Mouse (Mus musculus): ENCODE data around the gene Cers6. TPM values are rescaled to one million over a fixed set of nuclear protein-coding genes. Genes with fewer than 3 reads are reported as not detected.

Cers6 gene
- polyA plus RNA-seq, 1 experiment = 23.8 TPM

GRCm38 (mm10) chr2:68885766-68886496 lies 24.7 kb downstream of the Cers6 start:
- Histone ChIP-seq H3K4me3 (replicated peaks; ENCODE audit: control insufficient read depth, low read depth, low read length) (no peak overlapping the region), H3K4me1 (ENCODE audit: control insufficient read depth, insufficient read depth, low read length) (no peaks in the 10 kb centered on the region; the same call in 1 of the 2 replicates), H3K27ac (ENCODE audit: control insufficient read depth, insufficient read depth, low read depth, low read length, poor library complexity) (no peak overlapping the region)
- 67% methylated on average over 4 of the region's 4 CpGs for WGBS
- TF ChIP-seq POLR2A (IDR thresholded peaks at IDR 0.05; ENCODE audit: borderline replicate concordance, control insufficient read depth, low read depth, low read length) = no peak
- TF ChIP-seq CTCF (IDR thresholded peaks at IDR 0.05; ENCODE audit: control insufficient read depth, insufficient read depth, low read length) = no peak

GRCm38 (mm10) chr2:68886661-68887060 lies 25.4 kb downstream of the Cers6 start:
- no peaks in the 10 kb centered on the region; the same call in 1 of the 2 replicates for H3K4me1 ChIP-seq (ENCODE audit: control insufficient read depth, insufficient read depth, low read length)
- WGBS = 70% methylated on average over 4 of the region's 4 CpGs
- TF ChIP-seq CTCF (IDR thresholded peaks at IDR 0.05; ENCODE audit: control insufficient read depth, insufficient read depth, low read length) (no peak), POLR2A (IDR thresholded peaks at IDR 0.05; ENCODE audit: borderline replicate concordance, control insufficient read depth, low read depth, low read length) (no peak)
- no peak overlapping the region for H3K4me3 ChIP-seq (replicated peaks; ENCODE audit: control insufficient read depth, low read depth, low read length)
- no peak overlapping the region for H3K27ac ChIP-seq (ENCODE audit: control insufficient read depth, insufficient read depth, low read depth, low read length, poor library complexity)

GRCm38 (mm10) chr2:68888094-68888705 lies 27.0 kb downstream of the Cers6 start:
- 71% methylated on average over 3 of the region's 3 CpGs for WGBS
- Histone ChIP-seq H3K4me3 (replicated peaks; ENCODE audit: control insufficient read depth, low read depth, low read length) (no peak overlapping the region), H3K4me1 (ENCODE audit: control insufficient read depth, insufficient read depth, low read length) (no peaks in the 10 kb centered on the region; the same call in 1 of the 2 replicates), H3K27ac (ENCODE audit: control insufficient read depth, insufficient read depth, low read depth, low read length, poor library complexity) (no peak overlapping the region; the same call in 1 of the 2 replicates)
- no peak for TF ChIP-seq CTCF (IDR thresholded peaks at IDR 0.05; ENCODE audit: control insufficient read depth, insufficient read depth, low read length)
- TF ChIP-seq POLR2A (IDR thresholded peaks at IDR 0.05; ENCODE audit: borderline replicate concordance, control insufficient read depth, low read depth, low read length) = no peak

- WGBS = 76% methylated on average over 5 of the region's 5 CpGs
- TF ChIP-seq CTCF (IDR thresholded peaks at IDR 0.05; ENCODE audit: control insufficient read depth, insufficient read depth, low read length) = no peak
- no peaks in the 10 kb centered on the region; the same call in 1 of the 2 replicates for H3K4me1 ChIP-seq (ENCODE audit: control insufficient read depth, insufficient read depth, low read length)
- H3K4me3 ChIP-seq (replicated peaks; ENCODE audit: control insufficient read depth, low read depth, low read length) = no peak overlapping the region
- no peak overlapping the region for H3K27ac ChIP-seq (ENCODE audit: control insufficient read depth, insufficient read depth, low read depth, low read length, poor library complexity)
Observed at GRCm38 (mm10) chr2:68889661-68890170, 28.5 kb downstream of the Cers6 start.

- 86% methylated on average over 4 of the region's 4 CpGs for WGBS
- H3K4me3 ChIP-seq (replicated peaks; ENCODE audit: control insufficient read depth, low read depth, low read length) = no peak overlapping the region
- H3K27ac ChIP-seq (ENCODE audit: control insufficient read depth, insufficient read depth, low read depth, low read length, poor library complexity) = no peak overlapping the region
- no peaks in the 10 kb centered on the region for H3K4me1 ChIP-seq (ENCODE audit: control insufficient read depth, insufficient read depth, low read length)
- TF ChIP-seq POLR2A (IDR thresholded peaks at IDR 0.05; ENCODE audit: borderline replicate concordance, control insufficient read depth, low read depth, low read length) (no peak), CTCF (IDR thresholded peaks at IDR 0.05; ENCODE audit: control insufficient read depth, insufficient read depth, low read length) (no peak)
Observed at GRCm38 (mm10) chr2:68892476-68892875, 31.2 kb downstream of the Cers6 start.

GRCm38 (mm10) chr2:68895044-68895764 lies 34.0 kb downstream of the Cers6 start:
- TF ChIP-seq POLR2A (IDR thresholded peaks at IDR 0.05; ENCODE audit: borderline replicate concordance, control insufficient read depth, low read depth, low read length) = no peak
- no peak for TF ChIP-seq CTCF (IDR thresholded peaks at IDR 0.05; ENCODE audit: control insufficient read depth, insufficient read depth, low read length)
- WGBS = 86% methylated on average over 10 of the region's 10 CpGs
- no peak overlapping the region for H3K27ac ChIP-seq (ENCODE audit: control insufficient read depth, insufficient read depth, low read depth, low read length, poor library complexity)
- no peak overlapping the region for H3K4me3 ChIP-seq (replicated peaks; ENCODE audit: control insufficient read depth, low read depth, low read length)
- H3K4me1 ChIP-seq (ENCODE audit: control insufficient read depth, insufficient read depth, low read length) = no peaks in the 10 kb centered on the region; the same call in 1 of the 2 replicates

- no peak for TF ChIP-seq POLR2A (IDR thresholded peaks at IDR 0.05; ENCODE audit: borderline replicate concordance, control insufficient read depth, low read depth, low read length)
- H3K4me1 ChIP-seq (ENCODE audit: control insufficient read depth, insufficient read depth, low read length) = no peaks in the 10 kb centered on the region; the same call in 1 of the 2 replicates
- H3K27ac ChIP-seq (ENCODE audit: control insufficient read depth, insufficient read depth, low read depth, low read length, poor library complexity) = no peak overlapping the region
- no peak overlapping the region for H3K4me3 ChIP-seq (replicated peaks; ENCODE audit: control insufficient read depth, low read depth, low read length)
- WGBS = 54% methylated on average over 4 of the region's 4 CpGs
Observed at GRCm38 (mm10) chr2:68896196-68896595, 35.0 kb downstream of the Cers6 start.

Data from bone marrow, adult 2 months (tissue).